Comparison of ENCODE assay signal across 11 mouse cellular contexts in genomic region chr8:106999068-106999467, GRCm38 (mm10). TPM values are rescaled to one million over a fixed set of nuclear protein-coding genes. Genes with fewer than 3 reads are reported as not detected.
A peak's percentile ranks its signal among the peaks of the same experiment; 100 is the strongest.
DNase-seq lines count a peak whose midpoint lies in the region; ATAC-seq and TF ChIP-seq lines count a peak whose summit lies in the region.
"Had no signal": no experiment of that assay in that cellular context is flagged by ENCODE, and none has a peak within 500 bp of the region (broad histone marks: within the 10 kb centered on the region; RNA-seq: fewer than 3 reads in every experiment).

No protein-coding gene starts in this region.

- H3K4me1 ChIP-seq in intestine, embryonic 16.5 days (ENCODE audit: control insufficient read depth, insufficient read depth, low read length), result no peaks in the 10 kb centered on the region
- H3K4me1 ChIP-seq: limb, embryonic 13.5 days; midbrain, embryonic 13.5 days had no signal

- TF ChIP-seq CTCF in gastrocnemius, adult 2 months (IDR thresholded peaks at IDR 0.05), result no peak

- no peak overlapping the region for H3K9ac ChIP-seq in intestine, embryonic 16.5 days (ENCODE audit: low read depth, low read length)
- H3K9ac ChIP-seq: limb, embryonic 13.5 days; midbrain, embryonic 13.5 days had no signal

- H3K4me3 ChIP-seq in gastrocnemius, adult 2 months, result no peak overlapping the region
- H3K4me3 ChIP-seq in intestine, embryonic 16.5 days (ENCODE audit: low read length), result no peak overlapping the region
- H3K4me3 ChIP-seq: limb, embryonic 13.5 days; midbrain, embryonic 13.5 days had no signal

- ATAC-seq in intestine, embryonic 16.5 days, result no peak
- ATAC-seq: midbrain, embryonic 13.5 days had no signal

- intact Hi-C loops in left cerebral cortex, postnatal 4 days (cut with DNase I), result loop anchor here (5.0 kb wide), 1 partner anchor 72 kb away; no protein-coding TSS in a partner anchor
- intact Hi-C loops in gastrocnemius, adult 2 months (cut with DNase I), result no loop called here

- H3K27ac ChIP-seq in gastrocnemius, adult 2 months, result peak overlapping the region; percentile 62
- H3K27ac ChIP-seq in intestine, embryonic 16.5 days (ENCODE audit: low read length), result no peak overlapping the region
- H3K27ac ChIP-seq: limb, embryonic 13.5 days; midbrain, embryonic 13.5 days had no signal

- no peaks in the 10 kb centered on the region for H3K9me3 ChIP-seq in intestine, embryonic 16.5 days (ENCODE audit: control insufficient read depth, low read length)
- H3K9me3 ChIP-seq: limb, embryonic 13.5 days; midbrain, embryonic 13.5 days had no signal

- H3K36me3 ChIP-seq in intestine, embryonic 16.5 days (ENCODE audit: control insufficient read depth, insufficient read depth, low read length), result 0 out of 2 replicates have a peak, but pooled peaks cover 3% of the 10 kb centered on the region

- DNase-seq in left cerebral cortex, postnatal 4 days, result peak; percentile 18
- no peak for DNase-seq in left cerebral cortex, adult 11 months (ENCODE audit: low spot score)
- DNase-seq in gastrocnemius, adult 2 months, result peak; percentile 61
- DNase-seq in layer of hippocampus, adult 11-12 months (ENCODE audit: low spot score), result peak; percentile 67
- peak; percentile 38 for DNase-seq in lung, postnatal 36 days
- DNase-seq in spleen, postnatal 36 days (ENCODE audit: low spot score in 2 of 2), result no peak
- DNase-seq in left cerebral cortex, adult 8-10 months (ENCODE audit: low spot score in 2 of 2), result no peak
- DNase-seq: adrenal gland, adult 2 months had no signal

- H3K4me2 ChIP-seq in intestine, embryonic 16.5 days (ENCODE audit: low read depth, low read length), result no peak overlapping the region
- H3K4me2 ChIP-seq: limb, embryonic 13.5 days; midbrain, embryonic 13.5 days had no signal

- WGBS in intestine, embryonic 16.5 days, result 62% methylated on average over 1 of the region's 1 CpGs

- no peaks in the 10 kb centered on the region for H3K27me3 ChIP-seq in intestine, embryonic 16.5 days (replicated peaks; ENCODE audit: control insufficient read depth, insufficient read depth, low read length)
- H3K27me3 ChIP-seq: limb, embryonic 13.5 days; midbrain, embryonic 13.5 days had no signal

RNA-seq across cellular contexts. Expression of gene Vps4a, which starts 32.0 kb away (rescaled TPM):
- total RNA-seq in left cerebral cortex, postnatal 4 days (2021), result 100 to 1,000 TPM; 137 to 143 TPM
- 10 to 100 TPM; 65.2 to 67.8 TPM for total RNA-seq in gastrocnemius, adult 2 months (2021)
- total RNA-seq in left cerebral cortex, adult 8-10 months (2022), result 100 to 1,000 TPM; 115 to 126 (median 119) TPM
- 53.9 and 56.9 TPM in 2 replicates for polyA plus RNA-seq in intestine, embryonic 16.5 days (2015; fragmentation: Nextera tagmentation; extraction: Ambion mirVana)

RNA-seq across cellular contexts. Expression of gene Pdf, which starts 49.3 kb away (rescaled TPM):
- 10 to 100 TPM; 22.5 to 23.2 TPM for total RNA-seq in left cerebral cortex, postnatal 4 days (2021)
- 10 to 100 TPM; 38.6 to 44.0 TPM for total RNA-seq in gastrocnemius, adult 2 months (2021)
- 10 to 100 TPM; 24.2 to 29.8 (median 27.6) TPM for total RNA-seq in left cerebral cortex, adult 8-10 months (2022)
- polyA plus RNA-seq in intestine, embryonic 16.5 days (2015; fragmentation: Nextera tagmentation; extraction: Ambion mirVana), result 47.1 and 47.7 TPM in 2 replicates

RNA-seq across cellular contexts. Expression of gene Cog8, which starts 57.4 kb away (rescaled TPM):
- total RNA-seq in left cerebral cortex, postnatal 4 days (2021), result 10 to 100 TPM; 21.3 to 22.8 TPM
- total RNA-seq in gastrocnemius, adult 2 months (2021), result 10 to 100 TPM; 18.7 to 20.3 TPM
- 10 to 100 TPM; 25.3 to 26.4 (median 26.3) TPM for total RNA-seq in left cerebral cortex, adult 8-10 months (2022)
- 32.4 and 32.8 TPM in 2 replicates for polyA plus RNA-seq in intestine, embryonic 16.5 days (2015; fragmentation: Nextera tagmentation; extraction: Ambion mirVana)

RNA-seq across cellular contexts. Expression of gene Nip7, which starts 57.6 kb away (rescaled TPM):
- 10 to 100 TPM; 52.1 to 64.6 TPM for total RNA-seq in left cerebral cortex, postnatal 4 days (2021)
- 10 to 100 TPM; 19.3 to 20.7 TPM for total RNA-seq in gastrocnemius, adult 2 months (2021)
- total RNA-seq in left cerebral cortex, adult 8-10 months (2022), result 10 to 100 TPM; 43.3 to 54.1 (median 44.1) TPM
- 73.5 and 85.9 TPM in 2 replicates for polyA plus RNA-seq in intestine, embryonic 16.5 days (2015; fragmentation: Nextera tagmentation; extraction: Ambion mirVana)

Comparison
In these comparisons a context has a peak if more than half of its experiments do, and no peak if none do; other contexts are left out.
1. DNase-seq: peak in left cerebral cortex, postnatal 4 days (single experiment), gastrocnemius, adult 2 months (single experiment), layer of hippocampus, adult 11-12 months (single experiment) and lung, postnatal 36 days (single experiment); none in left cerebral cortex, adult 11 months (single experiment), spleen, postnatal 36 days (0 of 2) and left cerebral cortex, adult 8-10 months (0 of 2).